Mouse (Mus musculus): Measurements from ENCODE around the gene Tbc1d23. TPM values are rescaled to one million over a fixed set of nuclear protein-coding genes. Genes with fewer than 3 reads are reported as not detected.

Gene Tbc1d23
- polyA plus RNA-seq, 1 experiment from 2014 or later, result 32.9 TPM

GRCm38 (mm10) chr16:57155899-57156298 lies 75.4 kb downstream of the Tbc1d23 start:
- H3K4me3 ChIP-seq, result no peak overlapping the region
- H3K36me3 ChIP-seq, result peaks cover 67% of the 10 kb centered on the region
- ATAC-seq (ENCODE audit: insufficient number of reproducible peaks, insufficient read depth, low FRiP score, low TSS enrichment, low read depth), result no peak
- no peak overlapping the region for H3K27ac ChIP-seq
- H3K9me3 ChIP-seq, result no peaks in the 10 kb centered on the region
- no peaks in the 10 kb centered on the region for H3K4me1 ChIP-seq
- H3K9ac ChIP-seq, result no peak overlapping the region
- H3K4me2 ChIP-seq, result no peak overlapping the region
- no peaks in the 10 kb centered on the region for H3K27me3 ChIP-seq

DNA sequence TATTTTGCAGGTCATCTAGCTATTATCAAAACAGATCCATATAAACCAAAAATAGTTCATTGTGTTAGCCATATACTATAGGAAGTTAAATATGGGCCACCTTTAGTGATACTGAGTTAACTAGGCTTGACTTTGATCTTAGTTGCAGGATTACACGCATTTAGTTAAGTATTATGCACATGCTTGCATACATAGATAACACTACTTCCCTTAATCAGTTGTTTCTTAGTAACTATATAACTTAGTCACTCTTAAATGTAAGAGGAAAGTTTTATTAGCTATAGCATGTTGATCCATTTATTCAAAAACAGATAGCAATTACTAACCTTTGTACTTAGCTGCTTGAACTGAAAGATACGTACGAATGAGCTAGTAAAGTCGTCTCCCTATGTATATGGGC lies 79.9 kb downstream of the Tbc1d23 start:
- no peaks in the 10 kb centered on the region for H3K27me3 ChIP-seq
- H3K36me3 ChIP-seq, result peaks cover 58% of the 10 kb centered on the region
- H3K4me3 ChIP-seq, result no peak overlapping the region
- 94% methylated on average over 4 of the region's 4 CpGs for WGBS
- no peak overlapping the region for H3K4me2 ChIP-seq
- no peaks in the 10 kb centered on the region for H3K4me1 ChIP-seq
- H3K9ac ChIP-seq, result no peak overlapping the region
- ATAC-seq (ENCODE audit: insufficient number of reproducible peaks, insufficient read depth, low FRiP score, low TSS enrichment, low read depth), result no peak
- no peaks in the 10 kb centered on the region for H3K9me3 ChIP-seq
- no peak overlapping the region for H3K27ac ChIP-seq

DNA sequence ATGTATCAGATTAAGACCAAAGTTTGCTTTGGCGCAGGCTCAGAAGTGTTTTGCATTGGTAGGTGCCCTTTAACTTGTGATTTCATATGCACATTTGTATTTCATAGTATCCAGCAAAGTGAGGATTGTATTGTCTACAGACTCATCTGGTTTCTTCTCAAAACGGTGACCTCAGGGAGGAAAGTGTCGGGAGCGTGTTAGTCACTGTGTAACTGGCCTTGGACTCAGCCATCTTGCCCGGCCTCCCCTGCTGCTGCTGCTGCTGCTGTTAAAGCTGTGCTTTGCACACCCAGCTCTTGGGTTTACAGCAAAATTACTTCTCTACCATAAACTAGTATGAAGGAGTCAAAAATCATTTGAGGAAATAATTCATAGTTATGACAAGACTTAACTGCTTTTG lies 86.6 kb downstream of the Tbc1d23 start:
- H3K4me2 ChIP-seq, result no peak overlapping the region
- H3K4me1 ChIP-seq, result no peaks in the 10 kb centered on the region
- H3K9ac ChIP-seq, result no peak overlapping the region
- no peaks in the 10 kb centered on the region for H3K27me3 ChIP-seq
- H3K9me3 ChIP-seq, result no peaks in the 10 kb centered on the region
- WGBS, result 95% methylated on average over 5 of the region's 5 CpGs
- no peak overlapping the region for H3K27ac ChIP-seq
- no peak overlapping the region for H3K4me3 ChIP-seq
- ATAC-seq (ENCODE audit: insufficient number of reproducible peaks, insufficient read depth, low FRiP score, low TSS enrichment, low read depth), result no peak
- H3K36me3 ChIP-seq, result peaks cover 58% of the 10 kb centered on the region

GRCm38 (mm10) chr16:57133611-57134010 lies 97.7 kb downstream of the Tbc1d23 start:
- Histone ChIP-seq H3K9ac (no peak overlapping the region), H3K27ac (no peak overlapping the region), H3K4me1 (peaks cover 2% of the 10 kb centered on the region; the same call in 1 of the 2 replicates), H3K9me3 (no peaks in the 10 kb centered on the region), H3K36me3 (peaks cover 34% of the 10 kb centered on the region), H3K4me2 (no peak overlapping the region), H3K27me3 (no peaks in the 10 kb centered on the region), H3K4me3 (no peak overlapping the region)
- no peak for ATAC-seq (ENCODE audit: insufficient number of reproducible peaks, insufficient read depth, low FRiP score, low TSS enrichment, low read depth)
- 90% methylated on average over 6 of the region's 6 CpGs for WGBS

- Histone ChIP-seq H3K27ac (no peak overlapping the region), H3K36me3 (peaks cover 26% of the 10 kb centered on the region), H3K4me2 (no peak overlapping the region), H3K9ac (no peak overlapping the region), H3K4me1 (peaks cover 2% of the 10 kb centered on the region; the same call in 1 of the 2 replicates), H3K27me3 (no peaks in the 10 kb centered on the region), H3K9me3 (no peaks in the 10 kb centered on the region), H3K4me3 (no peak overlapping the region)
- no peak for ATAC-seq (ENCODE audit: insufficient number of reproducible peaks, insufficient read depth, low FRiP score, low TSS enrichment, low read depth)
- 96% methylated on average over 1 of the region's 1 CpGs for WGBS
Observed at GRCm38 (mm10) chr16:57132326-57132725, 99.0 kb downstream of the Tbc1d23 start.

DNA sequence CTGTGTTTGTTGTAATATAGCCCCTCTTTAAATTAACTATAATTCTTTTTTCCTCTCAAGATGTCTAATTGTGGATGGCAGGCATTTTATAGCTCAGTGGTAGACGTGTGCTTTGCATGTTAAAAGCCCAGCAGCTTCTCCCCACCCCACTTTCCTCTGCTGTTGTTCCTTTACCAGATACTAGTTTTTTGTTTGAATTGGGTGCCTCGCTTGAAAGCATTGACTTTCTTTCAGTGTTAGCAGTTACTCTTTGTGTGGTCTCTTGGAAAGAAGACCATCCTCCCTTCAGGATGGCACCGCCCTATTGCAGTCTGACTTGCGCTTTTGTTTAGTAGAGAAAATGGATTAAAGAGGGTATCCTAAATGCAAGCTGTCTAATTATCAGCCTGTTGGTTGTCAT lies 99.8 kb downstream of the Tbc1d23 start:
- no peak for ATAC-seq (ENCODE audit: insufficient number of reproducible peaks, insufficient read depth, low FRiP score, low TSS enrichment, low read depth)
- Histone ChIP-seq H3K9ac (no peak overlapping the region), H3K4me2 (no peak overlapping the region), H3K4me3 (no peak overlapping the region), H3K36me3 (peaks cover 18% of the 10 kb centered on the region), H3K9me3 (no peaks in the 10 kb centered on the region), H3K27ac (no peak overlapping the region), H3K27me3 (no peaks in the 10 kb centered on the region), H3K4me1 (peaks cover 2% of the 10 kb centered on the region; the same call in 1 of the 2 replicates)
- 77% methylated on average over 4 of the region's 4 CpGs for WGBS

GRCm38 (mm10) chr16:57130752-57131400 lies 100.4 kb downstream of the Tbc1d23 start:
- Histone ChIP-seq H3K4me2 (no peak overlapping the region), H3K27ac (no peak overlapping the region), H3K36me3 (peaks cover 13% of the 10 kb centered on the region), H3K4me3 (no peak overlapping the region), H3K9ac (no peak overlapping the region), H3K27me3 (no peaks in the 10 kb centered on the region), H3K4me1 (peaks cover 6% of the 10 kb centered on the region), H3K9me3 (no peaks in the 10 kb centered on the region)
- no peak for ATAC-seq (ENCODE audit: insufficient number of reproducible peaks, insufficient read depth, low FRiP score, low TSS enrichment, low read depth)
- 83% methylated on average over 3 of the region's 3 CpGs for WGBS

DNA sequence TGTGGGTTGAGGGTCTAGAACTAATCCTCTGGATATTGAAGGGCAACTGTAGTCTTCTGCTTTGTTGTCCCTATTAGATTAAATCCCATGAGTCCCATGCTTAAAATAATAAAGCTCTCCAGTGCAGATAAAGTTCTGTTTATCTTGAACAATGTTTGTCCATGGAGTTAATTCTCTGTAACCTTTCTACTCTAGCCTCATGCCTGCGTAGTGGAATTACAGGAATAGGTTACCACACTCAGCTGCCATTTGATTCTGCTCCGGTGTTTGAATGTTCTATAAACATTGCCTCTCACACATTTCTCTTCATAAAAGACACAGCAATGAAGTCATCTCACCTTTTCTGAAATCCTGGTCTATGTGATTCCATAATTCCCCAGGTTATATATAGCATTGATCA lies 103.5 kb downstream of the Tbc1d23 start:
- no peak for ATAC-seq (ENCODE audit: insufficient number of reproducible peaks, insufficient read depth, low FRiP score, low TSS enrichment, low read depth)
- Histone ChIP-seq H3K4me3 (no peak overlapping the region), H3K9me3 (no peaks in the 10 kb centered on the region), H3K4me2 (no peak overlapping the region), H3K27ac (no peak overlapping the region), H3K4me1 (peaks cover 20% of the 10 kb centered on the region), H3K36me3 (no peaks in the 10 kb centered on the region), H3K9ac (no peak overlapping the region), H3K27me3 (no peaks in the 10 kb centered on the region)
- WGBS, result 94% methylated on average over 2 of the region's 2 CpGs

DNA sequence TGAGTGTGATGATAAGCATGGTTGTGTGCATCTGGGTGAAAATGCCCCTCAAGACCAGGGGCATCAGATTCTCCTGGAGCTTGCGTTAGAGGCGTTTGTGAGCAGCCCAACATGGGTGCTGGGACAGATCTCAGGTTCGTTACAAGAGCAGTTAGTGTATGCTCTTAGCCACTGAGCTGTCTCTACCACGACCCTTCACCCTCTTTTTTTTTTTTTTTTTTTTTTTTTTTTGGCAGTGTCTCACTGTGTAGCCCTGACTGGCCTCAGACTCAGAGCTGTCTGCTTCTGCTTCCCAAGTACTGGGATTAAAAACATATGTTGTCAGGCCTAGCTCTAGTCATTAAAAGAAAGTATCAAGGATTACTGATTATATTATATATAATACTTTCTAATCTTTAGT lies 105.0 kb downstream of the Tbc1d23 start:
- ATAC-seq (ENCODE audit: insufficient number of reproducible peaks, insufficient read depth, low FRiP score, low TSS enrichment, low read depth), result no peak
- Histone ChIP-seq H3K36me3 (no peaks in the 10 kb centered on the region), H3K4me1 (peaks cover 24% of the 10 kb centered on the region), H3K9ac (no peak overlapping the region), H3K4me2 (no peak overlapping the region), H3K9me3 (no peaks in the 10 kb centered on the region), H3K27ac (no peak overlapping the region), H3K4me3 (no peak overlapping the region), H3K27me3 (no peaks in the 10 kb centered on the region)
- WGBS, result 40% methylated on average over 4 of the region's 4 CpGs

DNA sequence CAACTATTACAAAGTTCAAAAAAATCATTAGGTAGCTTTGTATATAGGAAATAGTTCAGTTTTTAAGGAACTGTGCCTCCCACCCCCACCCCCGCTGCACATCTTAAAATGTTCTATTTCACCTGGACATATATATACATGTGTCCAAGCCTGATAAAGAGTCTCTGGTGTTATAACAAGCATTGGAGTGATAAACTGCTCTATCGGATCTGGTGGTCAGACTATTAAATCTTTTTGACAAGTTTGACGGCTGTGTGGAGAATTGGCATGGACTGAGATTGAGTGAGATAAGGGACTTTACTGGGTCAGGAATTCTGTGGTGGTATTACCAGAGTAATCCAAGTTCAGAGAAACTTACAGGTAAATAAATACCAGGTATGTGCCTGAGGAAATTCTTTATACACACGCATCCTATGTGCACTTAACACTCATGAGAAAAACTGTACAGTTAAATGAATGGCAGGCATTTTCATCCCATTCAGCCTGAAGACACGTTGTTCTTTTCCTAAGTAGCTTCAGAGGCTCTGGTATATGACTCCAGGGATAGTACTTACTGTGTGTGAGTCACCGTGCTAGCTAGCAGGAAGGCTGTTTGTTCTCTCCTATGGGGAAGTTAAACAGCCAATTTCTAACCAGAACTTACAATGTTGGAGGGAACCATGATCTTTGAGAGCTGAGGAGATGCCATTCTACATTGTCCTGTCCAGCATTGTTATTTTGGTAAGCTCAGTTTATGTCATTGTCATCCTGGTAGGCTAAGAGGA lies 108.4 kb downstream of the Tbc1d23 start:
- H3K27me3 ChIP-seq, result 0 out of 2 replicates have a peak, but pooled peaks cover 3% of the 10 kb centered on the region
- 49% methylated on average over 6 of the region's 6 CpGs for WGBS
- H3K27ac ChIP-seq, result no peak overlapping the region
- peak overlapping the region; percentile 71 for H3K4me2 ChIP-seq
- peaks cover 22% of the 10 kb centered on the region for H3K4me1 ChIP-seq
- no peaks in the 10 kb centered on the region for H3K9me3 ChIP-seq
- peak overlapping the region; percentile 98 for H3K9ac ChIP-seq
- peak overlapping the region; percentile 98 for H3K4me3 ChIP-seq
- ATAC-seq (ENCODE audit: insufficient number of reproducible peaks, insufficient read depth, low FRiP score, low TSS enrichment, low read depth), result no peak
- no peaks in the 10 kb centered on the region for H3K36me3 ChIP-seq

DNA sequence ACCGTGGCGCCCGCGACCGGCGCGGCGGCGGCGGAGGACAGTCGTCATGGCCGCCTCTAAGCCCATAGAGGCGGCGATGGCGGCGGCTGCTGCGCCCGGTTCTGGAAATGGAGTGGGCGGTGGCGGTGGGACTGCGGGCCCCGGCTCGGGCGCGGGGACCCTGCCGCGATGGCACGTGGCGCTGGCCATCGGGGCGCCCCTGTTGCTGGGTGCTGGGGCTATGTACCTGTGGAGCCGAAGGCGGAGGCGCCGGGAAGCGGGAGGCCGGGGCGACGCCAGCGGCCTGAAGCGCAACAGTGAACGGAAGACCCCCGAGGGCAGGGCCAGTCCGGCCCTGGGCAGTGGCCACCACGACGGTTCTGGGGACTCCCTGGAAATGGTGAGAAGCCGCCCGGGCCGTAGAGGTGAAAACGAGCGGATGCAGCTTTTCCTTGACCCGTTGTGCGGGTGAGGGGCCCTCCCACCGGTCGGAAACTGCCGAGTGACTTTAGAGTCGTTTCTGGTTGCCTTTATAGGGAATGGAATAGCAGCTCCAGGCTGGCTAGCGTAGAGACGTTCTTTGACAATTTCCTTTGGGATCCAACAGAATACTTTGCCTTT lies 109.4 kb downstream of the Tbc1d23 start:
- peak overlapping the region; percentile 71 for H3K4me2 ChIP-seq
- peak overlapping the region; percentile 98 for H3K4me3 ChIP-seq
- H3K27me3 ChIP-seq, result 0 out of 2 replicates have a peak, but pooled peaks cover 3% of the 10 kb centered on the region
- peaks cover 22% of the 10 kb centered on the region for H3K4me1 ChIP-seq
- under 1% methylated on average over 57 of the region's 59 CpGs for WGBS
- no peaks in the 10 kb centered on the region for H3K36me3 ChIP-seq
- ATAC-seq (ENCODE audit: insufficient number of reproducible peaks, insufficient read depth, low FRiP score, low TSS enrichment, low read depth), result peak; percentile 48; the same call in 1 of the 2 replicates
- peak overlapping the region; percentile 95 for H3K27ac ChIP-seq
- H3K9me3 ChIP-seq, result no peaks in the 10 kb centered on the region
- peak overlapping the region; percentile 98 for H3K9ac ChIP-seq

Data from embryonic facial prominence, embryonic 13.5 days (tissue).